Mouse (Mus musculus): Measurements from ENCODE around the gene Dnhd1.

Gene Dnhd1

GRCm38 (mm10) chr7:105650639-105651435, at the start of gene Dnhd1:
TSS of gene Dnhd1 (plus strand) at chr7:105650827.
- no peak for DNase-seq

GRCm38 (mm10) chr7:105602860-105603623, 47.6 kb upstream of the Dnhd1 start:
- DNase-seq, result peak; percentile 71

- no peak for DNase-seq
Observed at GRCm38 (mm10) chr7:105608467-105608866, 42.2 kb upstream of the Dnhd1 start.

GRCm38 (mm10) chr7:105611767-105612166, 38.9 kb upstream of the Dnhd1 start:
- no peak for DNase-seq

- DNase-seq, result no peak
Observed at GRCm38 (mm10) chr7:105614400-105614799, 36.2 kb upstream of the Dnhd1 start.

- DNase-seq, result no peak
Observed at GRCm38 (mm10) chr7:105615720-105616119, 34.9 kb upstream of the Dnhd1 start.

- DNase-seq, result no peak
Observed at GRCm38 (mm10) chr7:105616561-105616960, 34.1 kb upstream of the Dnhd1 start.

GRCm38 (mm10) chr7:105617810-105618209, 32.8 kb upstream of the Dnhd1 start:
- no peak for DNase-seq

- DNase-seq, result no peak
Observed at GRCm38 (mm10) chr7:105619701-105620100, 30.9 kb upstream of the Dnhd1 start.

GRCm38 (mm10) chr7:105621053-105621452, 29.6 kb upstream of the Dnhd1 start:
- no peak for DNase-seq

GRCm38 (mm10) chr7:105621646-105622292, 28.9 kb upstream of the Dnhd1 start:
- no peak for DNase-seq

GRCm38 (mm10) chr7:105625397-105625796, 25.2 kb upstream of the Dnhd1 start:
- DNase-seq, result no peak

GRCm38 (mm10) chr7:105628633-105629032, 22.0 kb upstream of the Dnhd1 start:
- DNase-seq, result no peak

- DNase-seq, result no peak
Observed at GRCm38 (mm10) chr7:105632551-105632972, 18.1 kb upstream of the Dnhd1 start.

- peak; percentile 92 for DNase-seq
Observed at GRCm38 (mm10) chr7:105633127-105633800, 17.4 kb upstream of the Dnhd1 start, which contains the start of gene Trim3. TSS of gene Trim3 (minus strand) at chr7:105633571.

GRCm38 (mm10) chr7:105633801-105634135, 16.9 kb upstream of the Dnhd1 start:
- no peak for DNase-seq

GRCm38 (mm10) chr7:105634272-105634920, 16.2 kb upstream of the Dnhd1 start:
- DNase-seq, result no peak

GRCm38 (mm10) chr7:105635726-105636125, 14.9 kb upstream of the Dnhd1 start:
- DNase-seq, result no peak

- DNase-seq, result no peak
Observed at GRCm38 (mm10) chr7:105638776-105639175, 11.9 kb upstream of the Dnhd1 start.

GRCm38 (mm10) chr7:105639304-105639703, 11.3 kb upstream of the Dnhd1 start:
- DNase-seq, result no peak

GRCm38 (mm10) chr7:105639756-105640155, 10.9 kb upstream of the Dnhd1 start, which contains the start of gene Timm10b:
TSS of gene Timm10b (plus strand) at chr7:105640056.
- no peak for DNase-seq

- peak; percentile 93 for DNase-seq
Observed at GRCm38 (mm10) chr7:105640233-105640893, 10.3 kb upstream of the Dnhd1 start, which contains the start of the genes Arfip2 and Gm45799. TSS of gene Arfip2 (minus strand) at chr7:105640416. TSS of gene Gm45799 (plus strand) at chr7:105640552.
